Mouse (Mus musculus) frontal cortex, adult 2 months (tissue): ENCODE measurements around the gene Dnttip1. TPM values are rescaled to one million over a fixed set of nuclear protein-coding genes. Genes with fewer than 3 reads are reported as not detected.

ENCODE experiments used
- DNase-seq, 2 experiments: peaks; one replicate each; pipeline ENCODE4 v3.0.0; 2022; ENCODE audit warnings: low spot score in 1 of 2; ENCODE audit errors: extremely low spot score in 1 of 2
- polyA plus RNA-seq: library from polyadenylated mRNA; depleted of rRNA; stranded (reverse); fragments of >200 nt; gene quantifications from 2 replicates; pipeline ENCODE4 v1.2.3, GENCODE M21; 2012; rRNA removed

Dnttip1 gene
- polyA plus RNA-seq, 1 experiment: 46.4 TPM

GRCm38 (mm10) chr2:164803201-164803920 is 57.6 kb downstream of the Dnttip1 start:
- DNase-seq: no peak

DNA sequence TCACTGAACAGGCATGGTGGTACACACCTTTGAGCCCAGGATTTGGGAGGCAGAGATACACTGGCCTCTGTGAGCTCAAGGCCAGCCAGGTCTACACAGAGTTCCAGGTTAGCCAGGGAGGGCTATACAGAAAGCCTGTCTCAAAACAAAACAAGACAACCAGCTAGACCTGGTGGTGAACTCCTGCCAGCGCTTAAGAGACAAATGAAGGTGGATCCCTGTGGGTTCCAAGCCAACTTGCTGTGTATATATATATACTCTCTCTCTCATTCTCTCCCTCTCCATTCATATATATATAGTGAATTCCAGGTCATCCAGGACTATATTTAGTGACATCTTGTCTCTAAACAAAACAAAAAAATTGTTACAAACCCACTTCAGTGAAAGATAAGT is 58.1 kb downstream of the Dnttip1 start:
- DNase-seq: no peak

DNA sequence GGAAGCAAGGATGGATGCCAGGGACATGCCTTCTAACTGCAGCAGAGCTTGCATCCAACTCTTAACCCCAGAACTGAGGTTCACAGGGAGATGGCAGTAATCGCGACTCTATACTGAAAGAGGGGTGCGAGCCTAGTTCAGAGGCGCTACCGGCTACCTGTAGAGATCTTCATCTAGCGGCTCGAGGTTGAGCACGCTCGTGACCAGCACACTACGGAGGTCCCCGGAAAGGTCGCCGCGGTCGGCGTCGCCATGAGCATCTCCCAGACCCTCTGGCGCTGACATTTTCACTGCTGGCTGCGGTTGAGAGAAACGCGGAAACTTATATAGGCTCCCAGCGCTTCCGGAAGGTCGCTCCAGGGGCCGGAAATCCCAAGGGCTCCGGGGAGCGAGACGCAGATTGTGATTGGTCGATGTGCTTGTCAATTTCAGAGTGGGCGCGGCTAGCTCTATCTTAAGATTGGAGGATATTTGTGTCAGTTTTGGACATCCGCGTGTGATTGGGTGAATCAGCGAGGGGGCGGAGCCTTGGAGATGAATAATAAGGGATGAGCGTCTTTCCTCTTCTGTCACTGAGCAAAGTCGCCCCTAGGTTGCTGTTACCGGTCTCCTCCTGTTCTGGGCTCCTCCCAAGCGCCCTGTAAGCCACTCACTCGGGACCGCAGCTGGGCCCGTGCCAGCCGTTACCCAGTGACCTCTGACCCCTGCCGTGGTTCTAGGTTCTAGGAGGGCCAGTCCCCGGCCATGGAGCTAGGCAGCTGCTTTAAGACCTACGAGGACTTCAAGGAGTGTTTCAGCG is 58.9 kb downstream of the Dnttip1 start, which contains the start of the genes Acot8 and Zswim3:
Gene Acot8, minus strand, starts transcription at position 350 of the 799 bp plus-strand sequence.
Gene Zswim3, plus strand, starts transcription at position 566 of the 799 bp plus-strand sequence.
- peak; percentile 98 to 100 for DNase-seq

- no peak for DNase-seq
Observed at GRCm38 (mm10) chr2:164805332-164805718, 59.5 kb downstream of the Dnttip1 start.

- no peak for DNase-seq
Observed at GRCm38 (mm10) chr2:164806614-164807013, 60.8 kb downstream of the Dnttip1 start.

DNA sequence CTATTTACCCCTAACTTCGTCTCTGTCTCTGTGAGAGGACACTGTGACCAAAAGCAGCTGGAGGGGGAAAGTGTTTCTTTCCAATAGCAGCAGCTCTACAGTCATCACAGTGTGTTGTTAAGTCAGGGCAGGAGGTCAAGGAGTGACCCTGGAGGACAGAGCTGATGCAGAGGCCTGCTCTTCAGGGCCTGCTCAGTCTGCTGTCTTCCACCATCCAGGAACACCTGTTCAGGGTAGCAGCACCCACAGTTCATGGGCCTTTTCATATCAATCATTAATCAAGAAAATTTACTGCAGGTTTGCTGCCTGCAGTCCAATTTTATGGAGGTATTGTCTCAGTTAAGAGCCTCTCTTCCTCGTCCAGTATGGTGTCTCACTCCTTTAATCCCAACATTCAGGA is 67.8 kb downstream of the Dnttip1 start:
- no peak for DNase-seq

DNA sequence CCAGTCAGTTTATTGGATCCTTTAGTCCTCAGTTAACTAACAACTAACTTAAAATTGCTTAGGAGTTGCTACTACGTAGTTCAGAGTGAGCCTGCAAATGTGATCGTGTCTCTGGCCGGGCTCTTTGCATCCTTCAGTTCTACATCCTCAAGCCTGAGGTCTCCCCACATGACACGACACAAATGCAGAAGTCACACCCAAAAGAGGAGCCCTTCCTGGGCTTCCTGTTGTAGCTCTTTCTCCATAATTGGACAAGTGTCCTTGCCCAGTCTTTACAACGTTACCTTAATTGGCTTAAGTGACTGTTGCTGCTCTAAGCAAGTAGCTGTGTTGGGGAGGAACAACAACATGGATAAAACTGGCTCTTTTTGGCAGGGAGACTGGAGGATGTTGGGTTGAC is 69.6 kb downstream of the Dnttip1 start:
- DNase-seq: no peak

DNA sequence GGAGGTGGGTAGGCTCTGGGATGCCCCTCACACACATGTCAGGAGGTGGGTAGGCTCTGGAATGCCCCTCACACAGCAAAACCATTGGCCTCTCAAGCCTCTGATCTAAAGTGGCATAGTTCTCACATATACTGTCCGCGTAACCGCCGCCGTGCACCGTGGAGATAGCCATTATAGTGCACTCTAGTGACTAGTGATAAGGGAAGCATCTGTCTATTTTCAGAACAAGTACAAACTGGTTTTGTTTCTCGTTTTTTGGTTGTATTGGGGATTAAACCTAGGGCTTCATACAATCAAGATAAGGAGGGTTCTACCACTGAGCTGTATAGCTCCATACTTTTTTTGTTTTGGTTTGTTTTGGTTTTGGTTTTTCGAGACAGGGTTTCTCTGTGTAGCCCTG is 70.0 kb downstream of the Dnttip1 start:
- no peak for DNase-seq

GRCm38 (mm10) chr2:164817206-164817605 is 71.4 kb downstream of the Dnttip1 start:
- DNase-seq: no peak

DNA sequence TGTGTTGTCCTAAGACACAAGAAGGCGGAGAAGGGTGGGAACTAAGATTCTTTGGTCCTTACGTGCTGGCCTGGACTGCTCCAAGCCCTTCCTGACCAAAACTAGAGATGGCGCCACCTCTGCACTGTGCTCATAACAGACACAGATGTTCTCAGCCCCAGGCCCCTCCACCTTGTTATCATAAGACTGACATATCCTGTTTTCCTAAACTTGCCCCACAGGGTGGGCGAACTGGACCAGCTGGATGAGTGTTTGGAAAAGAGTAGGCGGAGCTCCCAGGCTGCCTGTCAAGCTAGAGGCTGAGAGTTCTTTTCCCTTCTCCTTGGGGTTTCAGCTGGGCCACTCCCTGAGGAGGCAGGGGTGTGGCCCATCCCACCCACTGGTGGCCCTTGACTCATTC is 71.9 kb downstream of the Dnttip1 start:
- no peak for DNase-seq

Other genes with a start within 250 kb of the Dnttip1 start
- 80.6 and 84.7 TPM in 2 replicates for gene Pigt, start 248.5 kb upstream of the Dnttip1 start, polyA plus RNA-seq
- gene Wfdc2, start 183.6 kb upstream of the Dnttip1 start, polyA plus RNA-seq: 0.76 and 1.2 TPM in 2 replicates
- not detected in 2 replicates for gene Spint3, start 172.5 kb upstream of the Dnttip1 start, polyA plus RNA-seq
- 0.12 TPM in 1 of 2 replicates, not detected in the other for gene Wfdc6a, start 160.5 kb upstream of the Dnttip1 start, polyA plus RNA-seq
- not detected in 2 replicates for gene Eppin, start 152.4 kb upstream of the Dnttip1 start, polyA plus RNA-seq
- gene Wfdc6b, start 132.5 kb upstream of the Dnttip1 start, polyA plus RNA-seq: not detected in 2 replicates
- not detected in 2 replicates for gene Wfdc8, start 132.4 kb upstream of the Dnttip1 start, polyA plus RNA-seq
- gene Wfdc16, start 107.2 kb upstream of the Dnttip1 start, polyA plus RNA-seq: not detected in 2 replicates
- gene Wfdc10, start 89.9 kb upstream of the Dnttip1 start, polyA plus RNA-seq: not detected in 2 replicates
- not detected in 2 replicates for gene Wfdc9, start 89.4 kb upstream of the Dnttip1 start, polyA plus RNA-seq
- gene Wfdc11, start 71.9 kb upstream of the Dnttip1 start, polyA plus RNA-seq: not detected in 2 replicates
- gene Wfdc13, start 60.9 kb upstream of the Dnttip1 start, polyA plus RNA-seq: not detected in 2 replicates
- not detected in 2 replicates for gene Spint4, start 47.5 kb upstream of the Dnttip1 start, polyA plus RNA-seq
- gene Spint5, start 30.7 kb upstream of the Dnttip1 start, polyA plus RNA-seq: not detected in 2 replicates
- gene Wfdc3, start 52 bp upstream of the Dnttip1 start, polyA plus RNA-seq: 2.4 and 3.3 TPM in 2 replicates
- 2.0 and 2.8 TPM in 2 replicates for gene Ube2c, start 23.9 kb downstream of the Dnttip1 start, polyA plus RNA-seq
- 0.96 and 3.9 TPM in 2 replicates for gene Tnnc2, start 34.0 kb downstream of the Dnttip1 start, polyA plus RNA-seq
- gene Snx21, start 39.8 kb downstream of the Dnttip1 start, polyA plus RNA-seq: 59.9 and 60.9 TPM in 2 replicates
- gene Acot8, start 58.9 kb downstream of the Dnttip1 start, polyA plus RNA-seq: 29.4 and 35.0 TPM in 2 replicates
- 7.7 and 7.9 TPM in 2 replicates for gene Zswim3, start 59.1 kb downstream of the Dnttip1 start, polyA plus RNA-seq
- gene Zswim1, start 76.7 kb downstream of the Dnttip1 start, polyA plus RNA-seq: 18.5 and 19.3 TPM in 2 replicates
- 0.69 TPM in 1 of 2 replicates, not detected in the other for gene Spata25, start 82.6 kb downstream of the Dnttip1 start, polyA plus RNA-seq
- gene Ctsa, start 86.9 kb downstream of the Dnttip1 start, polyA plus RNA-seq: 177 and 194 TPM in 2 replicates
- gene Neurl2, start 87.5 kb downstream of the Dnttip1 start, polyA plus RNA-seq: 6.6 and 6.9 TPM in 2 replicates
- gene Pltp, start 111.7 kb downstream of the Dnttip1 start, polyA plus RNA-seq: 154 and 170 TPM in 2 replicates
- gene Pcif1, start 133.3 kb downstream of the Dnttip1 start, polyA plus RNA-seq: 47.4 and 47.7 TPM in 2 replicates
- 31.6 and 34.6 TPM in 2 replicates for gene Zfp335, start 165.8 kb downstream of the Dnttip1 start, polyA plus RNA-seq
- 1.2 and 1.3 TPM in 2 replicates for gene Mmp9, start 194.8 kb downstream of the Dnttip1 start, polyA plus RNA-seq
- 345 and 356 TPM in 2 replicates for gene Slc12a5, start 214.8 kb downstream of the Dnttip1 start, polyA plus RNA-seq